Mouse (Mus musculus) megakaryocyte, embryonic 14.5 days (primary cell): Measurements from ENCODE around the gene Fam89b.

ENCODE experiments used
- FLI1 ChIP-seq: IDR thresholded peaks from 2 replicates; pipeline ENCODE4 v1.6.1; 2012; ENCODE audit warnings: low read length, inconsistent platforms, mixed read lengths
- GATA1 ChIP-seq: IDR thresholded peaks from 3 replicates; pipeline ENCODE4 v1.6.1; 2012; ENCODE audit warnings: mixed read lengths, low read length, inconsistent platforms, borderline replicate concordance

GRCm38 (mm10) chr19:5734325-5734724 is 4.9 kb upstream of the Fam89b start:
- TF ChIP-seq GATA1 (no peak), FLI1 (no peak)
